Mouse (Mus musculus) ES-Bruce4 (cell line): ENCODE measurements around the gene Rhox13.

Experiments
- CTCF ChIP-seq: IDR thresholded peaks from one replicate; pipeline ENCODE4 v1.8.1; 2011; ENCODE audit warnings: low read depth, low read length
- POLR2A ChIP-seq: IDR thresholded peaks from one replicate; pipeline ENCODE4 v1.8.1; 2011; ENCODE audit warnings: low read length; ENCODE audit not compliant: insufficient read depth

- TF ChIP-seq POLR2A: no peak
- TF ChIP-seq CTCF: no peak
Observed at GRCm38 (mm10) chrX:38120982-38121381, at the start of gene Rhox13.
